Mouse (Mus musculus) intestine, embryonic 16.5 days (tissue): ENCODE measurements around the gene Fgfr2. TPM values are rescaled to one million over a fixed set of nuclear protein-coding genes. Genes with fewer than 3 reads are reported as not detected.

Source experiments
- ATAC-seq: fragments of 200-750 bp; cut with Nextera tagmentation; 2 replicates; pipeline ENCODE4 v1.8.0; 2017; ENCODE audit warnings: moderate TSS enrichment, moderate library complexity
- H3K27ac ChIP-seq: fragments of 300-500 bp; sonication (generic); 2 replicates; pipeline ENCODE4 v1.5.1; 2014; ENCODE audit warnings: mild to moderate bottlenecking, low read length
- H3K27me3 ChIP-seq: fragments of 300-500 bp; sonication (generic); replicated peaks from 2 replicates; pipeline ENCODE4 v1.6.1; 2014; ENCODE audit warnings: low read length, control low read depth, mixed read lengths; ENCODE audit not compliant: control insufficient read depth, insufficient read depth
- H3K36me3 ChIP-seq: fragments of 300-500 bp; sonication (generic); 2 replicates; pipeline ENCODE4 v1.6.1; 2014; ENCODE audit warnings: low read length, control low read depth; ENCODE audit not compliant: control insufficient read depth, insufficient read depth
- H3K4me1 ChIP-seq: fragments of 300-500 bp; sonication (generic); 2 replicates; pipeline ENCODE4 v1.6.1; 2014; ENCODE audit warnings: low read length, control low read depth, mixed read lengths; ENCODE audit not compliant: control insufficient read depth, insufficient read depth
- H3K4me2 ChIP-seq: fragments of 300-500 bp; sonication (generic); 2 replicates; pipeline ENCODE4 v1.6.1; 2014; ENCODE audit warnings: low read depth, low read length, control low read depth
- H3K4me3 ChIP-seq: fragments of 300-500 bp; sonication (generic); 2 replicates; pipeline ENCODE4 v1.5.1; 2014; ENCODE audit warnings: mild to moderate bottlenecking, low read length
- H3K9ac ChIP-seq: fragments of 300-500 bp; sonication (generic); 2 replicates; pipeline ENCODE4 v1.6.1; 2014; ENCODE audit warnings: low read depth, low read length
- H3K9me3 ChIP-seq: fragments of 300-500 bp; sonication (generic); 2 replicates; pipeline ENCODE4 v1.6.1; 2016; ENCODE audit warnings: low read length, control low read depth; ENCODE audit not compliant: control insufficient read depth
- WGBS: fragments of 180-500 bp; shearing (Covaris S2); extraction: QIAGEN DNeasy Blood & Tissue Kit; methylation state at CpG from one replicate; pipeline ENCODE4 v1.1.7; 2014; 5-methylcytosine and 5-hydroxymethylcytosine counted together
- polyA plus RNA-seq: library from polyadenylated mRNA; unstranded; fragments of >200 nt; fragmentation: Nextera tagmentation; extraction: Ambion mirVana; gene quantifications from 2 replicates; pipeline ENCODE4 v1.2.1, GENCODE M21; 2015

The Fgfr2 gene
- polyA plus RNA-seq, 1 experiment from 2014 or later, result 47.3 TPM

GRCm38 (mm10) chr7:130762071-130762897 is 2360.9 kb downstream of the Fgfr2 start:
- Histone ChIP-seq H3K4me3 (no peak overlapping the region), H3K4me2 (no peak overlapping the region), H3K36me3 (peaks cover 6% of the 10 kb centered on the region), H3K4me1 (0 out of 2 replicates have a peak, but pooled peaks cover 3% of the 10 kb centered on the region), H3K27me3 (no peaks in the 10 kb centered on the region), H3K9me3 (no peaks in the 10 kb centered on the region), H3K9ac (no peak overlapping the region), H3K27ac (no peak overlapping the region)
- peak; percentile 64 for ATAC-seq
- WGBS, result 35% methylated on average over 17 of the region's 17 CpGs

DNA sequence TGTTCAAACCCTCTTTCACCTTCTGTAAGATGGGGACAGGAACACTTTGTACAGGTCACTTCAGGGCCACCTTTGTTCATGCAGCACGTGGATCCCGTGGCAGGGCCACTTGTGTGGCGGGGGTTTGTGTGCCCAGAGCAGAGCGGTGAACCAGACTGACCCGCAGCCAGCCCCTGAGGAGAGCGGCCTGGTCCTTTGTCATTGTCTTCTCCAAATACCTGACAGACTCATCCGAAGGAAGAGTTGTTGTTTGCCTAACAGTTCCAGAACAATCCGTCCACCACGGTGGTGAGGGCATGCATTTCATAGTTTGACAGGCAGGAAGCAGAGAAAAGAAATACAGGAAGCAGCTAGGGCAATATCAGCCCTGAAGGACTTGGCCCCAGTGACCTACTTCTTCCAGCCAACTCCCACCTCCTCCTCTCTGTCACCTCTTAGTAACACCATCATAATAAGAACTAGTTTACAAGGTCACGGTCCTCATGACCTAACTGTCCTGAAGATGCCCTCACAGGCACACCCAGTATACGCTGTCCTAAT is 2365.8 kb downstream of the Fgfr2 start:
- H3K4me3 ChIP-seq, result no peak overlapping the region
- H3K36me3 ChIP-seq, result peaks cover 15% of the 10 kb centered on the region
- H3K27ac ChIP-seq, result no peak overlapping the region
- no peak overlapping the region for H3K9ac ChIP-seq
- ATAC-seq, result no peak
- no peaks in the 10 kb centered on the region for H3K9me3 ChIP-seq
- 81% methylated on average over 11 of the region's 11 CpGs for WGBS
- H3K4me2 ChIP-seq, result no peak overlapping the region
- no peaks in the 10 kb centered on the region for H3K27me3 ChIP-seq
- 0 out of 2 replicates have a peak, but pooled peaks cover 3% of the 10 kb centered on the region for H3K4me1 ChIP-seq

- no peaks in the 10 kb centered on the region for H3K9me3 ChIP-seq
- no peak overlapping the region for H3K4me3 ChIP-seq
- WGBS, result 78% methylated on average over 7 of the region's 7 CpGs
- 0 out of 2 replicates have a peak, but pooled peaks cover 3% of the 10 kb centered on the region for H3K4me1 ChIP-seq
- ATAC-seq, result no peak
- H3K27ac ChIP-seq, result no peak overlapping the region
- H3K36me3 ChIP-seq, result peaks cover 15% of the 10 kb centered on the region
- no peak overlapping the region for H3K9ac ChIP-seq
- H3K4me2 ChIP-seq, result no peak overlapping the region
- H3K27me3 ChIP-seq, result no peaks in the 10 kb centered on the region
These were observed 2366.8 kb downstream of the Fgfr2 start for GRCm38 (mm10) chr7:130756343-130756835.

GRCm38 (mm10) chr7:130754790-130755189 is 2368.4 kb downstream of the Fgfr2 start:
- Histone ChIP-seq H3K4me2 (no peak overlapping the region), H3K4me3 (no peak overlapping the region), H3K4me1 (peaks cover 11% of the 10 kb centered on the region; the same call in 1 of the 2 replicates), H3K27ac (no peak overlapping the region; the same call in 1 of the 2 replicates), H3K36me3 (peaks cover 12% of the 10 kb centered on the region), H3K27me3 (no peaks in the 10 kb centered on the region), H3K9me3 (no peaks in the 10 kb centered on the region), H3K9ac (no peak overlapping the region)
- ATAC-seq, result no peak
- 92% methylated on average over 2 of the region's 2 CpGs for WGBS

DNA sequence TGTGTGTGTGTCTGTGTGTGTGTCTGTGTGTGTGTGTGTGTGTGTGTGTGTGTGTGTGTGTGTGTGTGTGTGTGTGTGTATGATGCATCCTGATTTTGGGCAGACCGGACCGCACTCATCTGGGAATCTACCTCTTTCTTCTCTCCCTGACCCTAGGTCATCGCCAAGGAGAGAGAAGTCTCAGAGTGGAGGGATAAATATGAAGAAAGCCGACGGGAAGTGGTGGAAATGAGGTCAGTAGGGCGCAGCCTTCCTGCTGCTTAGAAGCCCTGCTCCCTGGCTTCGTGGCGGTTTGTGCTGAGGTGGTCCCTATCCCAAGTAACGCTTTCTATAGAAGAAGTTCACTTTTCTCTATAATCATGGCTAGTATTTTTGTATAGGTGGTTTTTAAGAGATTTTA is 2371.5 kb downstream of the Fgfr2 start:
- ATAC-seq, result no peak
- Histone ChIP-seq H3K4me2 (no peak overlapping the region), H3K4me3 (no peak overlapping the region), H3K27me3 (no peaks in the 10 kb centered on the region), H3K4me1 (peaks cover 8% of the 10 kb centered on the region; the same call in 1 of the 2 replicates), H3K9ac (no peak overlapping the region), H3K36me3 (peaks cover 10% of the 10 kb centered on the region), H3K9me3 (no peaks in the 10 kb centered on the region), H3K27ac (no peak overlapping the region)
- WGBS, result 68% methylated on average over 9 of the region's 9 CpGs

- WGBS, result 55% methylated on average over 17 of the region's 17 CpGs
- Histone ChIP-seq H3K27me3 (no peaks in the 10 kb centered on the region), H3K4me3 (no peak overlapping the region), H3K9me3 (no peaks in the 10 kb centered on the region), H3K9ac (no peak overlapping the region), H3K36me3 (peaks cover 10% of the 10 kb centered on the region), H3K4me2 (no peak overlapping the region), H3K27ac (no peak overlapping the region), H3K4me1 (peaks cover 8% of the 10 kb centered on the region; the same call in 1 of the 2 replicates)
- ATAC-seq, result peak; percentile 61
These were observed 2372.2 kb downstream of the Fgfr2 start for GRCm38 (mm10) chr7:130750752-130751490.

DNA sequence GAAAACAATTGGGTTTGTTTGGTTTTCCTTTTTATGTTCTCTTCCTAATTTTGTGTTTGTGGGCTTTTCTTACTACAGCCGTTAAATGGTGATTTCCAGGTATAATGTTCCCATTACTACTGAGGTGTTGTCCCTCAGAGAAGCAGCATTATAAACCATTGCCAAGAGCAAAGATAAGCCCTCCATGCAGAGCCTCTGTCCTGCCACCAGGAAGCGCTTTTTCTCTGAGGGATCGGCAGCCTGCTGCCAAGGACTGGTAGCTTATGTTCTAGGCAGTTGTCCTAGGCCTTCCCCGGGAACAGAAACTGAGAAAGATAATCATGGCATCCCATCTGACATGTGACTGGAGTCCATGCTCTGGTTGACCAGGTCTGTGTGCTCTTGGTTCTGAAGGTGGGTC is 2374.0 kb downstream of the Fgfr2 start:
- no peak overlapping the region for H3K9ac ChIP-seq
- no peak for ATAC-seq
- no peaks in the 10 kb centered on the region for H3K27me3 ChIP-seq
- no peak overlapping the region for H3K4me3 ChIP-seq
- H3K4me1 ChIP-seq, result peaks cover 8% of the 10 kb centered on the region; the same call in 1 of the 2 replicates
- WGBS, result 86% methylated on average over 4 of the region's 4 CpGs
- H3K36me3 ChIP-seq, result peaks cover 7% of the 10 kb centered on the region
- no peak overlapping the region for H3K27ac ChIP-seq
- no peaks in the 10 kb centered on the region for H3K9me3 ChIP-seq
- H3K4me2 ChIP-seq, result no peak overlapping the region

- H3K4me2 ChIP-seq, result no peak overlapping the region
- 82% methylated on average over 9 of the region's 9 CpGs for WGBS
- no peaks in the 10 kb centered on the region for H3K4me1 ChIP-seq
- ATAC-seq, result no peak
- no peak overlapping the region for H3K4me3 ChIP-seq
- H3K9me3 ChIP-seq, result no peaks in the 10 kb centered on the region
- H3K36me3 ChIP-seq, result peaks cover 6% of the 10 kb centered on the region
- H3K9ac ChIP-seq, result no peak overlapping the region
- H3K27ac ChIP-seq, result no peak overlapping the region
- H3K27me3 ChIP-seq, result no peaks in the 10 kb centered on the region
These were observed 2379.7 kb downstream of the Fgfr2 start for GRCm38 (mm10) chr7:130743239-130744025.
